Mouse (Mus musculus): ENCODE measurements around the gene Btbd19. TPM values are rescaled to one million over a fixed set of nuclear protein-coding genes. Genes with fewer than 3 reads are reported as not detected.
A peak's percentile ranks its signal among the peaks of the same experiment; 100 is the strongest.

The Btbd19 gene
- polyA plus RNA-seq, 1 experiment from 2014 or later, result 4.8 TPM

GRCm38 (mm10) chr4:117150212-117150733 lies 24.7 kb upstream of the Btbd19 start:
- H3K4me1 ChIP-seq (replicated peaks; ENCODE audit: control insufficient read depth, insufficient read depth, low read length), result peaks cover 11% of the 10 kb centered on the region; the same call in 1 of the 2 replicates
- peaks cover 35% of the 10 kb centered on the region for H3K36me3 ChIP-seq (ENCODE audit: control insufficient read depth, insufficient read depth)
- H3K4me2 ChIP-seq (ENCODE audit: low read length), result no peak overlapping the region
- H3K9ac ChIP-seq (replicated peaks; ENCODE audit: low read depth, low read length), result no peak overlapping the region
- no peak overlapping the region for H3K4me3 ChIP-seq (replicated peaks; ENCODE audit: low read length)
- WGBS, result 88% methylated on average over 6 of the region's 6 CpGs
- H3K27ac ChIP-seq (ENCODE audit: low read length), result no peak overlapping the region
- no peak for ATAC-seq
- no peaks in the 10 kb centered on the region for H3K27me3 ChIP-seq (replicated peaks; ENCODE audit: control insufficient read depth, insufficient read depth, low read length)
- no peaks in the 10 kb centered on the region for H3K9me3 ChIP-seq (ENCODE audit: control insufficient read depth, low read length)

GRCm38 (mm10) chr4:117149291-117150211 lies 24.0 kb upstream of the Btbd19 start:
- H3K36me3 ChIP-seq (ENCODE audit: control insufficient read depth, insufficient read depth), result peaks cover 35% of the 10 kb centered on the region
- 83% methylated on average over 6 of the region's 6 CpGs for WGBS

GRCm38 (mm10) chr4:117148815-117149214 lies 23.3 kb upstream of the Btbd19 start:
- H3K9ac ChIP-seq (replicated peaks; ENCODE audit: low read depth, low read length), result no peak overlapping the region
- H3K4me2 ChIP-seq (ENCODE audit: low read length), result no peak overlapping the region
- 66% methylated on average over 24 of the region's 24 CpGs for WGBS
- H3K4me1 ChIP-seq (replicated peaks; ENCODE audit: control insufficient read depth, insufficient read depth, low read length), result no peaks in the 10 kb centered on the region
- no peaks in the 10 kb centered on the region for H3K9me3 ChIP-seq (ENCODE audit: control insufficient read depth, low read length)
- H3K27me3 ChIP-seq (replicated peaks; ENCODE audit: control insufficient read depth, insufficient read depth, low read length), result no peaks in the 10 kb centered on the region
- H3K4me3 ChIP-seq (replicated peaks; ENCODE audit: low read length), result no peak overlapping the region
- peak; percentile 24; the same call in 1 of the 2 replicates for ATAC-seq
- peaks cover 32% of the 10 kb centered on the region for H3K36me3 ChIP-seq (ENCODE audit: control insufficient read depth, insufficient read depth)
- no peak overlapping the region for H3K27ac ChIP-seq (ENCODE audit: low read length)

More at GRCm38 (mm10) chr4:117149291-117150211, 24.0 kb upstream of the Btbd19 start:
- no peaks in the 10 kb centered on the region for H3K27me3 ChIP-seq (replicated peaks; ENCODE audit: control insufficient read depth, insufficient read depth, low read length)
- no peak overlapping the region for H3K9ac ChIP-seq (replicated peaks; ENCODE audit: low read depth, low read length)
- H3K4me3 ChIP-seq (replicated peaks; ENCODE audit: low read length), result no peak overlapping the region
- ATAC-seq, result no peak
- H3K27ac ChIP-seq (ENCODE audit: low read length), result no peak overlapping the region
- no peak overlapping the region for H3K4me2 ChIP-seq (ENCODE audit: low read length)
- peaks cover 5% of the 10 kb centered on the region; the same call in 1 of the 2 replicates for H3K4me1 ChIP-seq (replicated peaks; ENCODE audit: control insufficient read depth, insufficient read depth, low read length)
- H3K9me3 ChIP-seq (ENCODE audit: control insufficient read depth, low read length), result no peaks in the 10 kb centered on the region

- ATAC-seq, result no peak; the same call in 1 of the 2 replicates
- H3K27ac ChIP-seq (ENCODE audit: low read length), result no peak overlapping the region
- no peaks in the 10 kb centered on the region for H3K9me3 ChIP-seq (ENCODE audit: control insufficient read depth, low read length)
- H3K36me3 ChIP-seq (ENCODE audit: control insufficient read depth, insufficient read depth), result peaks cover 26% of the 10 kb centered on the region
- H3K4me1 ChIP-seq (replicated peaks; ENCODE audit: control insufficient read depth, insufficient read depth, low read length), result no peaks in the 10 kb centered on the region
- no peak overlapping the region for H3K9ac ChIP-seq (replicated peaks; ENCODE audit: low read depth, low read length)
- H3K27me3 ChIP-seq (replicated peaks; ENCODE audit: control insufficient read depth, insufficient read depth, low read length), result no peaks in the 10 kb centered on the region
- WGBS, result 87% methylated on average over 18 of the region's 18 CpGs
- H3K4me2 ChIP-seq (ENCODE audit: low read length), result no peak overlapping the region
- H3K4me3 ChIP-seq (replicated peaks; ENCODE audit: low read length), result no peak overlapping the region
Measured at GRCm38 (mm10) chr4:117148047-117148713, 22.7 kb upstream of the Btbd19 start.

- Histone ChIP-seq H3K27me3 (replicated peaks; ENCODE audit: control insufficient read depth, insufficient read depth, low read length) (no peaks in the 10 kb centered on the region), H3K4me1 (replicated peaks; ENCODE audit: control insufficient read depth, insufficient read depth, low read length) (no peaks in the 10 kb centered on the region), H3K27ac (ENCODE audit: low read length) (no peak overlapping the region), H3K9me3 (ENCODE audit: control insufficient read depth, low read length) (no peaks in the 10 kb centered on the region), H3K4me2 (ENCODE audit: low read length) (no peak overlapping the region), H3K36me3 (ENCODE audit: control insufficient read depth, insufficient read depth) (peaks cover 10% of the 10 kb centered on the region), H3K9ac (replicated peaks; ENCODE audit: low read depth, low read length) (no peak overlapping the region), H3K4me3 (replicated peaks; ENCODE audit: low read length) (no peak overlapping the region)
- 27% methylated on average over 15 of the region's 15 CpGs for WGBS
- ATAC-seq, result no peak
Measured at GRCm38 (mm10) chr4:117146176-117146575, 20.7 kb upstream of the Btbd19 start.

- no peaks in the 10 kb centered on the region for H3K27me3 ChIP-seq (replicated peaks; ENCODE audit: control insufficient read depth, insufficient read depth, low read length)
- WGBS, result 95% methylated on average over 13 of the region's 13 CpGs
- H3K27ac ChIP-seq (ENCODE audit: low read length), result no peak overlapping the region
- no peak overlapping the region for H3K9ac ChIP-seq (replicated peaks; ENCODE audit: low read depth, low read length)
- H3K9me3 ChIP-seq (ENCODE audit: control insufficient read depth, low read length), result no peaks in the 10 kb centered on the region
- no peaks in the 10 kb centered on the region for H3K4me1 ChIP-seq (replicated peaks; ENCODE audit: control insufficient read depth, insufficient read depth, low read length)
- H3K4me2 ChIP-seq (ENCODE audit: low read length), result no peak overlapping the region
- no peak overlapping the region for H3K4me3 ChIP-seq (replicated peaks; ENCODE audit: low read length)
- ATAC-seq, result no peak
- peaks cover under 1% of the 10 kb centered on the region for H3K36me3 ChIP-seq (ENCODE audit: control insufficient read depth, insufficient read depth)
Measured at GRCm38 (mm10) chr4:117145248-117145647, 19.7 kb upstream of the Btbd19 start.

- H3K4me2 ChIP-seq (ENCODE audit: low read length), result no peak overlapping the region
- no peaks in the 10 kb centered on the region for H3K9me3 ChIP-seq (ENCODE audit: control insufficient read depth, low read length)
- no peak overlapping the region for H3K27ac ChIP-seq (ENCODE audit: low read length)
- H3K27me3 ChIP-seq (replicated peaks; ENCODE audit: control insufficient read depth, insufficient read depth, low read length), result no peaks in the 10 kb centered on the region
- WGBS, result 64% methylated on average over 7 of the region's 7 CpGs
- no peaks in the 10 kb centered on the region for H3K36me3 ChIP-seq (ENCODE audit: control insufficient read depth, insufficient read depth)
- no peak overlapping the region for H3K9ac ChIP-seq (replicated peaks; ENCODE audit: low read depth, low read length)
- ATAC-seq, result no peak
- no peak overlapping the region for H3K4me3 ChIP-seq (replicated peaks; ENCODE audit: low read length)
- H3K4me1 ChIP-seq (replicated peaks; ENCODE audit: control insufficient read depth, insufficient read depth, low read length), result no peaks in the 10 kb centered on the region
Measured at GRCm38 (mm10) chr4:117143023-117143422, 17.5 kb upstream of the Btbd19 start.

- Histone ChIP-seq H3K9ac (replicated peaks; ENCODE audit: low read depth, low read length) (no peak overlapping the region), H3K4me1 (replicated peaks; ENCODE audit: control insufficient read depth, insufficient read depth, low read length) (no peaks in the 10 kb centered on the region), H3K27ac (ENCODE audit: low read length) (no peak overlapping the region), H3K4me2 (ENCODE audit: low read length) (no peak overlapping the region), H3K36me3 (ENCODE audit: control insufficient read depth, insufficient read depth) (no peaks in the 10 kb centered on the region), H3K9me3 (ENCODE audit: control insufficient read depth, low read length) (no peaks in the 10 kb centered on the region), H3K27me3 (replicated peaks; ENCODE audit: control insufficient read depth, insufficient read depth, low read length) (0 out of 2 replicates have a peak, but pooled peaks cover 2% of the 10 kb centered on the region), H3K4me3 (replicated peaks; ENCODE audit: low read length) (no peak overlapping the region)
- 30% methylated on average over 4 of the region's 4 CpGs for WGBS
- no peak for ATAC-seq
Measured at GRCm38 (mm10) chr4:117140613-117141012, 15.1 kb upstream of the Btbd19 start.

- H3K4me3 ChIP-seq (replicated peaks; ENCODE audit: low read length), result no peak overlapping the region
- WGBS, result 0% methylated on average over 2 of the region's 2 CpGs
- no peak overlapping the region for H3K4me2 ChIP-seq (ENCODE audit: low read length)
- H3K4me1 ChIP-seq (replicated peaks; ENCODE audit: control insufficient read depth, insufficient read depth, low read length), result peaks cover 2% of the 10 kb centered on the region
- no peak overlapping the region for H3K27ac ChIP-seq (ENCODE audit: low read length)
- no peaks in the 10 kb centered on the region for H3K36me3 ChIP-seq (ENCODE audit: control insufficient read depth, insufficient read depth)
- no peak for ATAC-seq
- H3K27me3 ChIP-seq (replicated peaks; ENCODE audit: control insufficient read depth, insufficient read depth, low read length), result 0 out of 2 replicates have a peak, but pooled peaks cover 4% of the 10 kb centered on the region
- no peaks in the 10 kb centered on the region for H3K9me3 ChIP-seq (ENCODE audit: control insufficient read depth, low read length)
- H3K9ac ChIP-seq (replicated peaks; ENCODE audit: low read depth, low read length), result no peak overlapping the region
Measured at GRCm38 (mm10) chr4:117139217-117139612, 13.7 kb upstream of the Btbd19 start.

All from forebrain, embryonic 16.5 days (tissue).